Mouse (Mus musculus) limb, embryonic 14.5 days (tissue): Measurements from ENCODE around the gene Atp5h. TPM values are rescaled to one million over a fixed set of nuclear protein-coding genes. Genes with fewer than 3 reads are reported as not detected.
"Not testable (repeated sequence)": the region's sequence is repeated elsewhere in the genome, so short reads cannot be mapped to it uniquely, and the experiment has no call there.

Source experiments
- ATAC-seq: fragments of 200-750 bp; cut with Nextera tagmentation; 2 replicates; pipeline ENCODE4 v1.8.0; 2017; ENCODE audit warnings: low read depth, moderate number of reproducible peaks, moderate TSS enrichment; ENCODE audit not compliant: low FRiP score
- DNase-seq: peaks from one replicate; pipeline ENCODE4 v3.0.0-alpha.2; 2015; ENCODE audit warnings: low spot score
- H3K27ac ChIP-seq: fragments of 300-500 bp; sonication (generic); replicated peaks from 2 replicates; pipeline ENCODE4 v1.5.1; 2014; ENCODE audit warnings: low read depth, mild to moderate bottlenecking, low read length, moderate library complexity, mixed read lengths
- H3K27me3 ChIP-seq: fragments of 300-500 bp; sonication (generic); 2 replicates; pipeline ENCODE4 v1.6.1; 2014; ENCODE audit warnings: low read length, mixed read lengths; ENCODE audit not compliant: control insufficient read depth, insufficient read depth
- H3K36me3 ChIP-seq: fragments of 300-500 bp; sonication (generic); 2 replicates; pipeline ENCODE4 v1.6.1; 2014; ENCODE audit warnings: mild to moderate bottlenecking, low read length, moderate library complexity, mixed read lengths; ENCODE audit not compliant: control insufficient read depth, insufficient read depth
- H3K4me1 ChIP-seq: fragments of 300-500 bp; sonication (generic); 2 replicates; pipeline ENCODE4 v1.6.1; 2014; ENCODE audit warnings: antibody characterized with exemption, low read length, mixed read lengths; ENCODE audit not compliant: control insufficient read depth, insufficient read depth
- H3K4me2 ChIP-seq: fragments of 300-500 bp; sonication (generic); replicated peaks from 2 replicates; pipeline ENCODE4 v1.6.1; 2014; ENCODE audit warnings: low read depth, mild to moderate bottlenecking, low read length, moderate library complexity; ENCODE audit not compliant: severe bottlenecking
- H3K4me3 ChIP-seq: fragments of 300-500 bp; sonication (generic); replicated peaks from 2 replicates; pipeline ENCODE4 v1.5.1; 2014; ENCODE audit warnings: low read length
- H3K9ac ChIP-seq: fragments of 300-500 bp; sonication (generic); 2 replicates; pipeline ENCODE4 v1.6.1; 2014; ENCODE audit warnings: mild to moderate bottlenecking, low read depth, low read length, moderate library complexity; ENCODE audit not compliant: severe bottlenecking
- H3K9me3 ChIP-seq: fragments of 300-500 bp; sonication (generic); 2 replicates; pipeline ENCODE4 v1.6.1; 2016; ENCODE audit warnings: low read length; ENCODE audit not compliant: control insufficient read depth
- POLR2A ChIP-seq: fragments of 200-500 bp; IDR thresholded peaks from 2 replicates; pipeline ENCODE4 v1.8.0; 2012; ENCODE audit warnings: inconsistent platforms, mild to moderate bottlenecking, moderate library complexity, borderline replicate concordance; ENCODE audit not compliant: insufficient read depth, insufficient read length; ENCODE audit errors: extremely low read depth
- WGBS: fragments of 180-500 bp; shearing (Covaris S2); extraction: QIAGEN DNeasy Blood & Tissue Kit; methylation state at CpG from one replicate; pipeline ENCODE4 v1.1.7; 2014; 5-methylcytosine and 5-hydroxymethylcytosine counted together
- polyA plus RNA-seq, 2 experiments: library from polyadenylated mRNA; depleted of rRNA in 1 of 2; stranded (reverse) in 1 of 2; unstranded in 1 of 2; fragments of >200 nt; fragmentation: Nextera tagmentation in 1 of 2; extraction: Ambion mirVana in 1 of 2; gene quantifications; 2 replicates each; pipeline versions ENCODE4 v1.2.1 to v1.2.3; 2012 to 2014

The Atp5h gene
- polyA plus RNA-seq, 2 experiments: 427 to 933 TPM

DNA sequence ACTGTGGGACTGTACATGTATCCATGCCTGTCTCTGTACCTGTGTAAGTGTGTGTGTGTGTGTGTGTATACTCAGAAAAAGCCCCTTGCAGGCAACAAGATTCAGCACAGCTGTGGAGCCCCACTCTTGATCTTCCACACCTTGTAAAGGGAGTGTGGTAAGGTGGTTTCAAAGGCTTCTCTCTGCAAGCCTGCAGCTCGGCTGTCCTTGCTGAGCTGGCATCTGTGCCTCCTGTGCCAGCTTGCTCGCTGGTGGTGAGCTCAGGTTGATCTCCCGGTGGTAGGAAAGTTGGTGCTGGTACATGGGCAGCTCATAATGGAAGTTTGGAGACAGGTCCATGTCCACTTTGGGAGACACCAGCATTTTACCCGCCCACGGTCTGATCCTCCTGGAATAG lies 42.1 kb upstream of the Atp5h start:
- Histone ChIP-seq H3K9me3 (no peaks in the 10 kb centered on the region), H3K36me3 (no peaks in the 10 kb centered on the region), H3K27me3 (no peaks in the 10 kb centered on the region), H3K9ac (no peak overlapping the region), H3K4me1 (no peaks in the 10 kb centered on the region), H3K27ac (no peak overlapping the region), H3K4me2 (no peak overlapping the region), H3K4me3 (no peak overlapping the region)
- ATAC-seq (no peak), DNase-seq (no peak)
- WGBS: 76% methylated on average over 5 of the region's 5 CpGs
- TF ChIP-seq POLR2A: no peak

- no peak overlapping the region for H3K4me2 ChIP-seq
- H3K4me1 ChIP-seq: no peaks in the 10 kb centered on the region
- no peak for TF ChIP-seq POLR2A
- ATAC-seq (no peak), DNase-seq (no peak)
- H3K9me3 ChIP-seq: no peaks in the 10 kb centered on the region
- H3K27me3 ChIP-seq: no peaks in the 10 kb centered on the region
- no peak overlapping the region for H3K4me3 ChIP-seq
- H3K36me3 ChIP-seq: no peaks in the 10 kb centered on the region
- H3K27ac ChIP-seq: no peak overlapping the region
- no peak overlapping the region for H3K9ac ChIP-seq
- WGBS: 21% methylated on average over 8 of the region's 8 CpGs
Measured at GRCm38 (mm10) chr11:115460976-115461375, 41.2 kb upstream of the Atp5h start.

- Histone ChIP-seq H3K27me3 (no peaks in the 10 kb centered on the region), H3K9ac (no peak overlapping the region), H3K36me3 (no peaks in the 10 kb centered on the region), H3K9me3 (no peaks in the 10 kb centered on the region), H3K4me3 (no peak overlapping the region), H3K4me1 (no peaks in the 10 kb centered on the region), H3K27ac (no peak overlapping the region), H3K4me2 (no peak overlapping the region)
- ATAC-seq (no peak), DNase-seq (no peak)
- WGBS: 33% methylated on average over 6 of the region's 6 CpGs
- no peak for TF ChIP-seq POLR2A
Measured at GRCm38 (mm10) chr11:115457405-115457804, 37.6 kb upstream of the Atp5h start.

GRCm38 (mm10) chr11:115456182-115456581 lies 36.4 kb upstream of the Atp5h start:
- Histone ChIP-seq H3K4me3 (no peak overlapping the region), H3K4me1 (no peaks in the 10 kb centered on the region), H3K9me3 (no peaks in the 10 kb centered on the region), H3K4me2 (no peak overlapping the region), H3K9ac (no peak overlapping the region), H3K27me3 (no peaks in the 10 kb centered on the region), H3K36me3 (no peaks in the 10 kb centered on the region), H3K27ac (no peak overlapping the region)
- ATAC-seq: no peak
- 76% methylated on average over 5 of the region's 5 CpGs for WGBS
- DNase-seq: no peak
- TF ChIP-seq POLR2A: no peak

DNA sequence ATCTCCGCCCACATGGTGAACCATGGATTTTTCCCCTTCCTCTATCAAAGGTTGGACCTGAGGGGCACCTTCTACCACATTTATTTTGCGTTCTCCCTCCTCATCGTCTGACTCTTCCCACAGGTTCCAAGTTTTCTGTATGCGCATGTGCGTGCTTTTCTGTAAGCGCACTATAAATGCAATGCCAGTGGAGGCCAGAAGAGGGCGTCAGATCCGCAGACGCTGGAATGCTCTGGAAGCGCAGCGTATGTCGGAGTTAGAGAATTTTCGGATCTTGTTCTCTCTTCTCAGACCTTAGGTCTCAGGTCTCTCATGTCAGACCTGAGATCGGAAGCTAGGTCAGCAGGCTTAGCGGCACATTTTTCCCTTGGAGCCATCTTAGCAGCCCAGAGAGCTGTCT lies 35.9 kb upstream of the Atp5h start:
- ATAC-seq (no peak), DNase-seq (no peak)
- Histone ChIP-seq H3K36me3 (no peaks in the 10 kb centered on the region), H3K27ac (no peak overlapping the region), H3K4me2 (no peak overlapping the region), H3K4me1 (no peaks in the 10 kb centered on the region), H3K9me3 (no peaks in the 10 kb centered on the region), H3K4me3 (no peak overlapping the region), H3K9ac (no peak overlapping the region), H3K27me3 (no peaks in the 10 kb centered on the region)
- WGBS: 86% methylated on average over 15 of the region's 15 CpGs
- TF ChIP-seq POLR2A: no peak

DNA sequence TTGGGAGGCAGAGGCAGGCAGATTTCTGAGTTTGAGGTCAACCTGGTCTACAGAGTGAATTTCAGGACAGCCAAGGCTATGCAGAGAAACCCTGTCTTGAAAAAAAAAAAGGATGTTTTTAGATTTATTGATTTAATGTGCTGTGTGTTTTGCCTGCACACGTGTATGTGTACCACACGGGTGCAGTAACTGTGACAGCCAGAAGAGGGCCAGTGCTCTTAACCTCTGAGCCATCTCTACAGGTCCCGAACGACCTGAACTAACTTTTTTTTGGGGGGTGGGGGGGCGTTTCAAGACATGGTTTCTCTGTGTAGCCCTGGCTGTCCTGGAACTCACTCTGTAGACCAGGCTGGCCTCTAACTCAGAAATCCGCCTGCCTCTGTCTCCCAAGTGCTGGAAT lies 35.1 kb upstream of the Atp5h start:
- ATAC-seq, H3K9me3 ChIP-seq, H3K4me3 ChIP-seq, H3K36me3 ChIP-seq, H3K9ac ChIP-seq, H3K27ac ChIP-seq, H3K27me3 ChIP-seq, DNase-seq, H3K4me1 ChIP-seq, H3K4me2 ChIP-seq: not testable (repeated sequence)
- 88% methylated on average over 6 of the region's 6 CpGs for WGBS
